Mouse (Mus musculus): ENCODE data around the gene Phactr2. TPM values are rescaled to one million over a fixed set of nuclear protein-coding genes. Genes with fewer than 3 reads are reported as not detected.
A peak's percentile ranks its signal among the peaks of the same experiment; 100 is the strongest.

The Phactr2 gene
- polyA plus RNA-seq, 1 experiment from 2014 or later = 55.5 TPM

DNA sequence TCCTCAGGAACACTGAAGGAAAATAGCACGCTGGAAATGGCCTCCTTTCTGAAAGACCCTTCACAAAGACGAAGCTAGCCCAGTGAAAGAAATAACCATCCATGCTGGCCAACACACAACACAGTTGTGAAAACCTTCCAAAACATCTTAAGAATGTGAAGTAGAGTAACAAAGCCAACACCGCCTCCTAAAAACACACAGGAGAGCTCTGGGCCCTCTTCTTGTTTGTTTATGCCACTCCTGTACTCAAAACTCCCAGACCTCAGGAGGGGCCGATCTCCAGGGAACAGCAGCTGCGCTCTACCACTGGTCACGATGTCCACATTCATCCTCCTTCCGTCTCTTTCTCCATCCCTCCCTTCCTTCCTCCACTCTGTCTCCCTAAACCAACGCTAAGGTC is 202.5 kb downstream of the Phactr2 start:
- Histone ChIP-seq H3K4me3 (ENCODE audit: low read length) (no peak overlapping the region), H3K9me3 (replicated peaks; ENCODE audit: control insufficient read depth, low read length) (no peaks in the 10 kb centered on the region), H3K36me3 (ENCODE audit: control insufficient read depth, insufficient read depth) (peaks cover 9% of the 10 kb centered on the region), H3K27ac (ENCODE audit: low read length) (peak overlapping the region; percentile 55), H3K9ac (ENCODE audit: low read length) (no peak overlapping the region), H3K27me3 (ENCODE audit: control insufficient read depth, insufficient read depth, low read length) (no peaks in the 10 kb centered on the region), H3K4me1 (ENCODE audit: control insufficient read depth, insufficient read depth, low read length) (peaks cover 20% of the 10 kb centered on the region), H3K4me2 (ENCODE audit: low read depth, low read length) (no peak overlapping the region)
- 84% methylated on average over 8 of the region's 8 CpGs for WGBS
- ATAC-seq (replicated peaks; ENCODE audit: extremely low read depth, insufficient read depth, low FRiP score) = no peak

DNA sequence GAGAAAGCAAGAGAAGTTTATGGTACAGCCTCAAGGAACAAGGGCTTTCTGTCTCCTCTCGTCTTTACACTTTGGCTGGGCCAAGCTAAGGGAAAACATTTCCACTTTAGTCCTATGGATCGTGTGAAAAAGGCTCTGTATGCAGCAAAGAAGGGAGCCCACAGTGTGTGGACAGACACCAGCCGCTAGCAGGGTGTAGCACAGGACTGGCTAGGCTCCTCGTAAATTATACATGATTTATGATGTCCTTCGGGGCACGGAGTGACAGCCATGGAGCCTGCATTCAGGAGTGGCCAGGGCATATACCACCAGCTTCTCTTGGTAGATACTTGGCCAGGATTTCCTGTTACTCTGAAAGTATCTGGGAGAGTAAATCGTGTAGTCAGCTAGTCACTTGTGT is 203.1 kb downstream of the Phactr2 start:
- no peak for ATAC-seq (replicated peaks; ENCODE audit: extremely low read depth, insufficient read depth, low FRiP score)
- Histone ChIP-seq H3K9me3 (replicated peaks; ENCODE audit: control insufficient read depth, low read length) (no peaks in the 10 kb centered on the region), H3K36me3 (ENCODE audit: control insufficient read depth, insufficient read depth) (peaks cover 14% of the 10 kb centered on the region), H3K4me2 (ENCODE audit: low read depth, low read length) (no peak overlapping the region), H3K4me1 (ENCODE audit: control insufficient read depth, insufficient read depth, low read length) (peaks cover 16% of the 10 kb centered on the region), H3K27me3 (ENCODE audit: control insufficient read depth, insufficient read depth, low read length) (no peaks in the 10 kb centered on the region), H3K27ac (ENCODE audit: low read length) (peak overlapping the region; percentile 55), H3K4me3 (ENCODE audit: low read length) (no peak overlapping the region), H3K9ac (ENCODE audit: low read length) (no peak overlapping the region)
- WGBS = 82% methylated on average over 7 of the region's 7 CpGs

DNA sequence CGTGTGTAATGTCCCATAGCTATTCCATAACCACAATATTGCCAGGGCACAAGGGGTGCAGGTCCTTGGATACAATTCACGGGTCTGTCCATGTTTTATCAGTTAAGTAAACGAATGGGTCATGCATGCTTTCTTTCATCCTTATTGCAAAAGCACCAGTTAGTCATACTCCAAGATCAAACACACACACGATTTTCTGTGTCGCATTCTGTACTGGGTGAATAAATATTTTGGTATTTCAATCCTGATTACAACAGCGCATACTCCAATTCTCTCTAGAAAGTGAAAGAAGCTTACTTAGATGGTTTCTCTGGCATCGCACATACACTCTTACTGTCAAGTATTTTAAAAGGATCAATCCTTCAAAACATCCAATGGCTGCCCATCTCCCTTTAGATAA is 203.9 kb downstream of the Phactr2 start:
- Histone ChIP-seq H3K9me3 (replicated peaks; ENCODE audit: control insufficient read depth, low read length) (no peaks in the 10 kb centered on the region), H3K4me2 (ENCODE audit: low read depth, low read length) (no peak overlapping the region), H3K4me1 (ENCODE audit: control insufficient read depth, insufficient read depth, low read length) (peaks cover 14% of the 10 kb centered on the region), H3K9ac (ENCODE audit: low read length) (no peak overlapping the region), H3K27ac (ENCODE audit: low read length) (no peak overlapping the region), H3K27me3 (ENCODE audit: control insufficient read depth, insufficient read depth, low read length) (no peaks in the 10 kb centered on the region), H3K4me3 (ENCODE audit: low read length) (no peak overlapping the region), H3K36me3 (ENCODE audit: control insufficient read depth, insufficient read depth) (peaks cover 14% of the 10 kb centered on the region)
- WGBS = 74% methylated on average over 7 of the region's 7 CpGs
- ATAC-seq (replicated peaks; ENCODE audit: extremely low read depth, insufficient read depth, low FRiP score) = no peak

DNA sequence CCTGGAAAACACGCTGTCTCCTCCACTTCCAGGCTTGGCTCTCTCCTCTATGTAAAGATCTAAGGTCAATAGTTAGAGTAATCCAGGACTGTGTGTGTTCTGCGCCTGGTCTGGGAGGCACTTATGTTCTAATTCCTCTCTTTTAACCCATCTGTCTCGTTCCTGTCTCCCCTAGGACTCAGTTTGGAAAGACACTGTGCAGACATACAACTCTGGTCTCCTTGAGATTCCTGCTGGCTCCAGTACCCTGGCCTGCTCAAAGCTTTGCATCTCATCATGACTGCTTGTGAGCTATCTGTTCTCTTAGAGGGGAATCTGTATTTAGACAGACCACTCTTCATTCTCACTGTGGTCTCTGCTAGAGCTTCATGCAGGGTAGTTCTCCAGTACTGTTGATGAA is 215.0 kb downstream of the Phactr2 start:
- ATAC-seq (replicated peaks; ENCODE audit: extremely low read depth, insufficient read depth, low FRiP score) = no peak
- Histone ChIP-seq H3K4me3 (ENCODE audit: low read length) (no peak overlapping the region), H3K9ac (ENCODE audit: low read length) (no peak overlapping the region), H3K4me2 (ENCODE audit: low read depth, low read length) (no peak overlapping the region), H3K4me1 (ENCODE audit: control insufficient read depth, insufficient read depth, low read length) (peaks cover 19% of the 10 kb centered on the region), H3K27me3 (ENCODE audit: control insufficient read depth, insufficient read depth, low read length) (no peaks in the 10 kb centered on the region), H3K9me3 (replicated peaks; ENCODE audit: control insufficient read depth, low read length) (no peaks in the 10 kb centered on the region), H3K27ac (ENCODE audit: low read length) (no peak overlapping the region), H3K36me3 (ENCODE audit: control insufficient read depth, insufficient read depth) (peaks cover 23% of the 10 kb centered on the region)
- WGBS = 65% methylated on average over 3 of the region's 3 CpGs

DNA sequence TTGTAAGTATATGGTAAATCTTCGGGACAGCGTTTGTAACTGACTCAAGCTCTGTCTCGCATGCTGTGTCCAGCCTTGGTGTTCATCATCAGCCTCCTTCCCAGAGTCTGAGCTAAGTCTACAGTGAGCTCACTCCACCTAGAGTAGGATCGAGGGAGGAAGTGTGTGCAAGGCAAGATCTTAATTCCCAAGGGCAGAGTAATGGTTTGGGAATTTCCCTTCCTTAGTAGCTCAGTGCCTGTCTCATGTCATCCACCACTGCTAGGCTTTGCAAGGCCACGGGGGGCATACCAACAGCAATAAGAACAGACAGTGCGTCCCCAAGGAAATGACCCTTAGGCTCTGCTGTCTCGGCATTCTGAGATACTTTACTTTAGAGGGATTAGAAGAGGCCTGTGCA is 218.0 kb downstream of the Phactr2 start:
- Histone ChIP-seq H3K9ac (ENCODE audit: low read length) (no peak overlapping the region), H3K4me2 (ENCODE audit: low read depth, low read length) (no peak overlapping the region), H3K4me1 (ENCODE audit: control insufficient read depth, insufficient read depth, low read length) (peaks cover 25% of the 10 kb centered on the region), H3K27ac (ENCODE audit: low read length) (peak overlapping the region; percentile 42; the same call in 1 of the 2 replicates), H3K27me3 (ENCODE audit: control insufficient read depth, insufficient read depth, low read length) (no peaks in the 10 kb centered on the region), H3K9me3 (replicated peaks; ENCODE audit: control insufficient read depth, low read length) (no peaks in the 10 kb centered on the region), H3K4me3 (ENCODE audit: low read length) (no peak overlapping the region), H3K36me3 (ENCODE audit: control insufficient read depth, insufficient read depth) (peaks cover 33% of the 10 kb centered on the region)
- 42% methylated on average over 7 of the region's 7 CpGs for WGBS
- ATAC-seq (replicated peaks; ENCODE audit: extremely low read depth, insufficient read depth, low FRiP score) = no peak; the same call in 1 of the 2 replicates

DNA sequence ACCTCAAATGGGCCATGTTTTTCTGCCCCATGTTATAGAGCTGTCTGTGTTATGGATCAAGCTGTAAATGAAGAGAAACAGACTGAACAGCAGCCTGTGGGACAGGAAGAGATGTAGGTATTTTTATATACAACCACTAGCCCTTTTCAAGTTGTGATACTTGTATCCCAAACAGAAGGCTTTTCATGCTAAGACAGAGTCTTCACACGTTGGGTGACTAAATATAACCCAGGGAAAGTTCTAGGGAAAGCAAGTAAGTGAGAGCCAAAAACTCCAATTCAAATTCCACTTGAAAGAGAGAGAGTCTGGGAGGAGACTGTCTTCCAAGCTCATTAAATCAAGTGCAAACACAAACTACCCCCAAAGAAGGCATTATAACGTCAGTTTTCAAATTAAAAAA is 223.9 kb downstream of the Phactr2 start:
- peaks cover 29% of the 10 kb centered on the region for H3K36me3 ChIP-seq (ENCODE audit: control insufficient read depth, insufficient read depth)

DNA sequence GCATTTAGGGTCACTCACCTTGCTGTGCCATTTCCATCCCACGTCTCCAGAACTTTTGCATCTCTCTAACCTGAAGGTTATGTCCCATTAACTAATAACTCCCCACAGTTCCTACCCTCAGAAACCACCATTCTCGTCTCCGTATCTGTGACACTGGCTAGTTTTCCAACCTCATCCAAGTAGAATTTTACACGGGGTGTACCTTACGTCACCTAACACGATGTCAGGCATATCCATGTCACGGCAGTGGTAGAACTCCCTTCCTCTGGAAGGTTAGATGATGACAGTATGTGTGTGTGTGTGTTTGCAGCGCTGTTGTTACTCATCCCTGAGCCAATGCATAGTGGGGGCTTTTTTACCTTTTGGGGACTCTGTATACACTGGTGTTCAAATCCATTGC is 225.1 kb downstream of the Phactr2 start:
- no peak overlapping the region for H3K27ac ChIP-seq (ENCODE audit: low read length)
- H3K4me1 ChIP-seq (ENCODE audit: control insufficient read depth, insufficient read depth, low read length) = peaks cover 18% of the 10 kb centered on the region
- peaks cover 36% of the 10 kb centered on the region for H3K36me3 ChIP-seq (ENCODE audit: control insufficient read depth, insufficient read depth)
- H3K9me3 ChIP-seq (replicated peaks; ENCODE audit: control insufficient read depth, low read length) = no peaks in the 10 kb centered on the region
- 94% methylated on average over 8 of the region's 8 CpGs for WGBS
- H3K9ac ChIP-seq (ENCODE audit: low read length) = no peak overlapping the region
- no peak overlapping the region for H3K4me2 ChIP-seq (ENCODE audit: low read depth, low read length)
- no peak for ATAC-seq (replicated peaks; ENCODE audit: extremely low read depth, insufficient read depth, low FRiP score)
- no peak overlapping the region for H3K4me3 ChIP-seq (ENCODE audit: low read length)
- no peaks in the 10 kb centered on the region for H3K27me3 ChIP-seq (ENCODE audit: control insufficient read depth, insufficient read depth, low read length)

More for the DNA sequence above, 223.9 kb downstream of the Phactr2 start:
- Histone ChIP-seq H3K9ac (ENCODE audit: low read length) (no peak overlapping the region), H3K4me3 (ENCODE audit: low read length) (no peak overlapping the region), H3K4me2 (ENCODE audit: low read depth, low read length) (no peak overlapping the region), H3K27ac (ENCODE audit: low read length) (peak overlapping the region; percentile 61), H3K9me3 (replicated peaks; ENCODE audit: control insufficient read depth, low read length) (no peaks in the 10 kb centered on the region), H3K27me3 (ENCODE audit: control insufficient read depth, insufficient read depth, low read length) (no peaks in the 10 kb centered on the region), H3K4me1 (ENCODE audit: control insufficient read depth, insufficient read depth, low read length) (peaks cover 23% of the 10 kb centered on the region)
- WGBS = 33% methylated on average over 2 of the region's 2 CpGs
- ATAC-seq (replicated peaks; ENCODE audit: extremely low read depth, insufficient read depth, low FRiP score) = no peak

DNA sequence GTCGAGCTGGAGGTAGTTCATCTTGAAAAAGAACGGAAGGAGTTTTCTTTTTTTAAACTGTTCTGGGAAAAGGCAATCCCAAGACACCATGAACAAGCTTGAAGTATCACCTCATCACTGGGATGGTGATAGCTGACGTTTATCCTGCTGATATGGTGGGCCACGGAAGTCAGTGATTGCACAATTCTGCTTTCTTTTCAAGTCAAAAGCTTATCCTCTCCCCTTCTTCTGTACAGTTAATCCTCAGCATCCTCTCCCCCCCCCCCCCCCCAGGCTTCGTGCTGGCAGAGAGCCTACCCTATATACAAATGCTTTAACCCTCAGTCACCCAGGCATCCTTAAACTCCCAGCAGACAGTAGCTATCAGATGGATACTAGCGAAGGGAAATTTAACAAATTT is 228.5 kb downstream of the Phactr2 start:
- ATAC-seq (replicated peaks; ENCODE audit: extremely low read depth, insufficient read depth, low FRiP score) = peak; percentile 66
- 29% methylated on average over 6 of the region's 6 CpGs for WGBS
- no peaks in the 10 kb centered on the region for H3K9me3 ChIP-seq (replicated peaks; ENCODE audit: control insufficient read depth, low read length)
- no peaks in the 10 kb centered on the region for H3K27me3 ChIP-seq (ENCODE audit: control insufficient read depth, insufficient read depth, low read length)
- H3K4me2 ChIP-seq (ENCODE audit: low read depth, low read length) = no peak overlapping the region
- H3K27ac ChIP-seq (ENCODE audit: low read length) = no peak overlapping the region; the same call in 1 of the 2 replicates
- peaks cover 25% of the 10 kb centered on the region for H3K36me3 ChIP-seq (ENCODE audit: control insufficient read depth, insufficient read depth)
- H3K4me3 ChIP-seq (ENCODE audit: low read length) = no peak overlapping the region
- H3K9ac ChIP-seq (ENCODE audit: low read length) = no peak overlapping the region
- peaks cover 12% of the 10 kb centered on the region for H3K4me1 ChIP-seq (ENCODE audit: control insufficient read depth, insufficient read depth, low read length)

DNA sequence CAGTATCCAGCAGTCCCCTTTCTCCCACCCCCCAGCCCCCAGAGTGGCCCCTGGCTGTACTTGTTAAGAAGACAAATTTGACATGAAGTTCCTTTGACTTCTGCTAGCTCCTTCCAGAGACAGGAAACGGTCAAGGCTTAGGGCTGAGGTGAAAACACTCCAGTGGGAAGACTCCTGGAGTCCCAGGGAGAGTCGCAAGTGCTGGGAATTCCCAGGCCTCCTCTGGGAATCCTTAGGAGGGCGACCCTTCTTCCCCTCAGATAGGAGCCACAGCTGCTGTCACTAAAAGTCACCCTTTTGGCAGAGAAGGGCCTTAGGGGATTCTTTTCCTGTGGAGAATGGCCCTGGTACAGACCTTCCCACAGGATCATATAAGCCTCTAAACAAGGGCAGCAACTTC is 230.0 kb downstream of the Phactr2 start:
- Histone ChIP-seq H3K9me3 (replicated peaks; ENCODE audit: control insufficient read depth, low read length) (no peaks in the 10 kb centered on the region), H3K4me3 (ENCODE audit: low read length) (no peak overlapping the region), H3K27ac (ENCODE audit: low read length) (peak overlapping the region; percentile 24; the same call in 1 of the 2 replicates), H3K9ac (ENCODE audit: low read length) (no peak overlapping the region), H3K4me1 (ENCODE audit: control insufficient read depth, insufficient read depth, low read length) (peaks cover 11% of the 10 kb centered on the region), H3K27me3 (ENCODE audit: control insufficient read depth, insufficient read depth, low read length) (no peaks in the 10 kb centered on the region), H3K4me2 (ENCODE audit: low read depth, low read length) (no peak overlapping the region), H3K36me3 (ENCODE audit: control insufficient read depth, insufficient read depth) (peaks cover 33% of the 10 kb centered on the region)
- ATAC-seq (replicated peaks; ENCODE audit: extremely low read depth, insufficient read depth, low FRiP score) = 0 out of 2 replicates have a peak, but pooled peaks have one; percentile 19
- 35% methylated on average over 3 of the region's 3 CpGs for WGBS
